Mouse (Mus musculus) kidney, postnatal 0 days (tissue): ENCODE data around the gene Hook2. TPM values are rescaled to one million over a fixed set of nuclear protein-coding genes. Genes with fewer than 3 reads are reported as not detected.

ENCODE experiments used
- ATAC-seq: fragments of 200-750 bp; cut with Nextera tagmentation; replicated peaks from 2 replicates; pipeline ENCODE4 v1.8.0; 2017; ENCODE audit warnings: low read depth, moderate number of reproducible peaks, moderate TSS enrichment, moderate library complexity; ENCODE audit not compliant: low FRiP score
- DNase-seq: peaks from one replicate; pipeline ENCODE4 v3.0.0-alpha.2; 2016; ENCODE audit warnings: low spot score
- H3K27ac ChIP-seq: fragments of 300-500 bp; sonication (generic); 2 replicates; pipeline ENCODE4 v1.5.1; 2014; ENCODE audit warnings: mild to moderate bottlenecking
- H3K27me3 ChIP-seq: fragments of 300-500 bp; sonication (generic); 2 replicates; pipeline ENCODE4 v1.6.1; 2014; ENCODE audit warnings: low read length, mixed read lengths; ENCODE audit not compliant: insufficient read depth
- H3K36me3 ChIP-seq: fragments of 300-500 bp; sonication (generic); 2 replicates; pipeline ENCODE4 v1.6.1; 2014; ENCODE audit warnings: low read length, mixed read lengths; ENCODE audit not compliant: insufficient read depth
- H3K4me1 ChIP-seq: fragments of 300-500 bp; sonication (generic); replicated peaks from 2 replicates; pipeline ENCODE4 v1.6.1; 2014; ENCODE audit warnings: antibody characterized with exemption, low read length, mixed read lengths; ENCODE audit not compliant: insufficient read depth
- H3K4me2 ChIP-seq: fragments of 300-500 bp; sonication (generic); 2 replicates; pipeline ENCODE4 v1.6.1; 2014; ENCODE audit warnings: mild to moderate bottlenecking, low read length, moderate library complexity, mixed read lengths
- H3K4me3 ChIP-seq: fragments of 300-500 bp; sonication (generic); replicated peaks from 2 replicates; pipeline ENCODE4 v1.5.1; 2014; ENCODE audit warnings: low read depth, low read length
- H3K9ac ChIP-seq: fragments of 300-500 bp; sonication (generic); 2 replicates; pipeline ENCODE4 v1.6.1; 2014; ENCODE audit warnings: low read depth, low read length
- H3K9me3 ChIP-seq: fragments of 300-500 bp; sonication (generic); replicated peaks from 2 replicates; pipeline ENCODE4 v1.6.1; 2016; ENCODE audit warnings: low read length, inconsistent platforms, mixed read lengths
- CTCF ChIP-seq: IDR thresholded peaks from 2 replicates; pipeline ENCODE4 v1.5.1; 2016; ENCODE audit warnings: antibody characterized with exemption, low read depth, mild to moderate bottlenecking, moderate library complexity
- WGBS: fragments of 180-500 bp; shearing (Covaris S2); extraction: QIAGEN DNeasy Blood & Tissue Kit; methylation state at CpG from one replicate; pipeline ENCODE4 v1.1.7; 2014; 5-methylcytosine and 5-hydroxymethylcytosine counted together
- polyA plus RNA-seq: library from polyadenylated mRNA; unstranded; fragments of >200 nt; fragmentation: Nextera tagmentation; extraction: Ambion mirVana; gene quantifications from 2 replicates; pipeline ENCODE4 v1.2.1, GENCODE M21; 2015

The Hook2 gene
- 30.2 and 32.0 TPM in 2 replicates for polyA plus RNA-seq

GRCm38 (mm10) chr8:84990349-84990748 is at the start of gene Hook2:
Hook2 (plus strand) TSS chr8:84990603.
- DNase-seq: peak; percentile 99
- Histone ChIP-seq H3K4me1 (peaks cover 23% of the 10 kb centered on the region), H3K9me3 (no peaks in the 10 kb centered on the region), H3K9ac (peak within 1 kb of the TSS; percentile 69), H3K27ac (peak within 1 kb of the TSS; percentile 96), H3K4me2 (peak within 1 kb of the TSS; percentile 83), H3K27me3 (no peaks in the 10 kb centered on the region), H3K36me3 (0 out of 2 replicates have a peak, but pooled peaks cover 7% of the 10 kb centered on the region), H3K4me3 (peak within 1 kb of the TSS; percentile 56)
- 0% methylated on average over 28 of the region's 28 CpGs for WGBS
- peak; percentile 87 for ATAC-seq
- TF ChIP-seq CTCF: peak; percentile 93

DNA sequence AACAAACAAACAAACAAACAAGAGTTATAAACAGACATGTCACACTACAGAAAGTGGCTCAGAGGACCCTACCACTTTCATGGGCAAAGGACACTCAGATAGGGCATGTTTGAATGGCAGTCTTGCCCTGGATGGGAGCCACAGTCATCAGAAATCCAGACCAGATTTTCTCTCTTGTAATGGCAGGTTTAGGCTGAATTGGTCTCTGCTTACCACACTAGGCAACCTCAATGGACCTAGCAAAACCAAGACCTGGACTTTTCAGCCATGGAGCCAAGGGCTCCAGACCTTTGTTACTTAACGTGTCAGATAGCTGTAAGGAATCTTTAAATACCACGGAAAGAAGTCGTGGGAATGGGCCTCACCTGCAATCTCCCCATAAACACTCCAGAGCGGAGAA is 46.7 kb upstream of the Hook2 start:
- no peak for ATAC-seq
- 7% methylated on average over 4 of the region's 4 CpGs for WGBS
- Histone ChIP-seq H3K27ac (no peak overlapping the region), H3K9me3 (no peaks in the 10 kb centered on the region), H3K27me3 (peaks cover 46% of the 10 kb centered on the region), H3K9ac (no peak overlapping the region), H3K36me3 (no peaks in the 10 kb centered on the region), H3K4me2 (no peak overlapping the region), H3K4me3 (no peak overlapping the region), H3K4me1 (0 out of 2 replicates have a peak, but pooled peaks cover 6% of the 10 kb centered on the region)
- no peak for TF ChIP-seq CTCF
- no peak for DNase-seq

DNA sequence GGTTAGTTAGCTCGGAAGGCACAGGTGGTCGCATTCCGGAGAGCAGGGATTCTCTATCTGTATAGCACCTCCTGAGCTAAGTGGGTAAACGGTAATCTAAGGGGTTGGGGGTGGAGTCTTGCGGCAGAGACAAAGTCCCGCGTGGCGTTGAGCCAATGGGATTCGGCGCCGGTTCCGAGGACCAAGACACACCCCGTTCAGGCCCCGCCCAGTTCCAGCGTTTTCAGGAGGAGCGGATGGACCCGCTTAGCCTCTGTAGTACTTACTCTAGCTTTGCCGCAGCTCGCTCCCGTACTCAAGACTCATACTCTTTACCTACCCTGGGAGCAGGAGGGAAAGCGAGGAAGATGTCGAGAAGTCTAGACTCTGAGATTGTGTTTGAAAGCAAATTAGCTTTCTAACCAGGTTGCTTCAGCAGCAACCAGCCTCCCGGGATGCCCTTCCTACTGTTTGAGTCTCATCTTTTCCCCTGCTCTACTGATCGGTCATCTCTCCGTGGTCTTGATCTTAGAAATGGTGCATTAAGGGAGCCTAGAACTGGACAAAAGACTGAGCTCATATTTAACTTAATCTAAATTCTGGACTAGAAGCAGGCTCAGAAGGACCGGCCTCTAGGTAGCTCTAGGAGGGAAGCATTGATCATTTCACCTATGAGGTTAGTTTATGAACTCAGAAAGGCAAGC is 45.8 kb upstream of the Hook2 start:
- DNase-seq: no peak
- peak overlapping the region; percentile 11; the same call in 1 of the 2 replicates for H3K4me2 ChIP-seq
- no peak overlapping the region for H3K4me3 ChIP-seq
- no peak; the same call in 1 of the 2 replicates for ATAC-seq
- no peaks in the 10 kb centered on the region for H3K36me3 ChIP-seq
- H3K27ac ChIP-seq: no peak overlapping the region
- H3K4me1 ChIP-seq: 0 out of 2 replicates have a peak, but pooled peaks cover 6% of the 10 kb centered on the region
- H3K9ac ChIP-seq: no peak overlapping the region
- TF ChIP-seq CTCF: no peak
- no peaks in the 10 kb centered on the region for H3K9me3 ChIP-seq
- H3K27me3 ChIP-seq: peaks cover 42% of the 10 kb centered on the region
- WGBS: 3% methylated on average over 26 of the region's 26 CpGs

DNA sequence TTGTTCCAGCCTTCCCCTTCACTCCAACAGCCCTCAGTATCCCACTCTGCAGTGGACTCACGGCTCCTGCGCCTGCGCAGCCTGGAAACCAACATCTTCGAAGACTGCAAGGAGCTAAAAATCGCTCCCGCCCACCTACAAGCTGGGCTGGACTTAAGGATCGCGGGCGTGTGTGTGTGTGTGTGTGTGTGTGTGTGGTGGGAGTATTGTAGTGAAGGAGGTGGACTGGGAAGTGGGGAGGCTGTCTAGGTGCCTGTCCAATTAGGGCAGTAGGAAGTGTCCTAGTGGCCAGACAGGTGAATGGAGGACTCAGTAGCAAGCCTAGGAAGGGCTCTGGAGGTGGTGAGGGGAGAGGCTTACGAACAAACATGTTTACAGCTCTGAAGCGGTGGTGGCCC is 45.2 kb upstream of the Hook2 start:
- peaks cover 48% of the 10 kb centered on the region for H3K27me3 ChIP-seq
- WGBS: 6% methylated on average over 11 of the region's 11 CpGs
- 0 out of 2 replicates have a peak, but pooled peaks cover 6% of the 10 kb centered on the region for H3K4me1 ChIP-seq
- H3K4me3 ChIP-seq: no peak overlapping the region; the same call in 1 of the 2 replicates
- ATAC-seq (peak; percentile 11; the same call in 1 of the 2 replicates), DNase-seq (no peak)
- no peaks in the 10 kb centered on the region for H3K9me3 ChIP-seq
- H3K27ac ChIP-seq: no peak overlapping the region
- no peak overlapping the region for H3K9ac ChIP-seq
- no peak for TF ChIP-seq CTCF
- no peaks in the 10 kb centered on the region for H3K36me3 ChIP-seq
- 0 out of 2 replicates have a peak overlapping the region, but pooled peaks have one; percentile 68 for H3K4me2 ChIP-seq

DNA sequence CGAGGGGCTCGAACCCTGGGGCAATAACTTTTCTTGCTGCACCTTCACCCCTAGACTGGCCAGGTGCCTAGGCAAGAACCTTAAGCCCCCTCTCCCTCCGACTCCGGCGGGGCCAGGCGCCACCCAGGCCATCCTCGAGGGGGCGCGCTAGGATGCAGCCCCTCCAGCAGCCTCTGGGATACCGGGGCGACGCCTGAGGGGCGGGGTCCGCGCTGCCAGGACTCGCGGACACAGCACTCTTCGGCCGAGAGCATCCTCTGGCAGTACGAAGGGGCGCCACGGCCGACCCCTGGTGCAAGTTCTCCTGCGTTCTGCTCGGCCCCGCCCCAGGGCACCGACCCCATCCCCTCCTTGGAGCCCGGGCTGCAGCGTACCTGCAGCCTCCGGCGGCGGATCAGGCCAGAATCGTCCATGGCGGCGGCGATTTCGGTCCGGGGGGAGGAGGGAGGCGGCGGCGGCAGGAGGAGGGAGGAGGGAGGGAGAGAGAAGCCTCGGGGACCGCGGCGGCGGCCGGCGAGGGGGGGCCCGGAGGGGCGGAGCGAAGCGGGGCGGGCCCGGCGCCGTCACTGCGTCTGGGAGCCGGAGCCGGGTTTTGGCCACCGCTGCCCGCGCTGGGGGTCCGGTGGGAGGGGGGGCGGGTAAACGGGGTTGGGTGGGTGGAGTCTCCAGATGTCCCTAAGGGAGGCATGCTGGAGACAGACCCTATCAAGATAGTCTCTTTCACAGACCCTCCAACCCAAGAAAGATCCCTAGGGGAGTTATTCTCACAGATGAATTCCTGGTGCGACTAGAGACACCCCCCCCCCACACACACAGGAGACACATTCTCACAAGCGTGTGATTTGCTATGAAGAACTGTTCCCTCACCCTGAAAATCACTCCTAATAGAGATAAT is 44.5 kb upstream of the Hook2 start:
- no peaks in the 10 kb centered on the region for H3K36me3 ChIP-seq
- peak overlapping the region; percentile 34 for H3K4me3 ChIP-seq
- no peak for TF ChIP-seq CTCF
- 0 out of 2 replicates have a peak, but pooled peaks have one; percentile 25 for ATAC-seq
- peak overlapping the region; percentile 68 for H3K4me2 ChIP-seq
- WGBS: under 1% methylated on average over 43 of the region's 67 CpGs
- no peaks in the 10 kb centered on the region for H3K9me3 ChIP-seq
- H3K27ac ChIP-seq: no peak overlapping the region
- DNase-seq: no peak
- H3K4me1 ChIP-seq: 0 out of 2 replicates have a peak, but pooled peaks cover 6% of the 10 kb centered on the region
- H3K27me3 ChIP-seq: peaks cover 52% of the 10 kb centered on the region
- no peak overlapping the region for H3K9ac ChIP-seq
